Mouse (Mus musculus) left cerebral cortex, postnatal 36 days (tissue): Measurements from ENCODE around the gene Nell2. TPM values are rescaled to one million over a fixed set of nuclear protein-coding genes. Genes with fewer than 3 reads are reported as not detected.

Experiments
- DNase-seq, 2 experiments: peaks; one replicate each; pipeline ENCODE4 v3.0.0; 2021 to 2022; ENCODE audit warnings: low spot score in 2 of 2, mixed read lengths in 1 of 2
- intact Hi-C: fragments of 180-260 bp; cut with DNase I; formaldehyde crosslinking; loops from one replicate; pipeline ENCODE4 v1.15.1; 2025
- total RNA-seq, 2 experiments: library from RNA; stranded (reverse); gene quantifications; 2 replicates each; pipeline ENCODE4 v1.2.3; 2021

The Nell2 gene
- total RNA-seq, 2 experiments from 2014 or later, result 479 to 544 TPM

DNA sequence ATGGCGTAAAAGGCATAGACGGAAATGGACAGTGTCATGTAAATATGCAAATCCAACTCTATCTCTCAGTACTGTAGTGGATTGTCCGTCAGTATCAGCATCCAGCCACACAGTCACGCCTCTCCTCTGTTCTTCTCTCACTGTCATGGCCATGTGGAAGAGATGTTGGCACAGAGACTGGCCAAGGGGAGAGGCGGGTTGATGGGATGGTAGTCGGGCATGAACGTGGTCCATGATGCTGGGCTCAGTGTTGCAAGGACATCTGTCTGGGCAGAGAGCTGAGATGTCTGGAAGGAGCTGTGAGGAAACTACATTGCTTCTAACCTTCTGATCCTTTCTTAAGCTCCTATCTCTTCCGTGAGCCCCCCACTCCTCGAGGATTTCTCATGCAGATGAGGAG is 485.9 kb downstream of the Nell2 start:
- intact Hi-C loops, result no loop called here
- DNase-seq, result no peak

DNA sequence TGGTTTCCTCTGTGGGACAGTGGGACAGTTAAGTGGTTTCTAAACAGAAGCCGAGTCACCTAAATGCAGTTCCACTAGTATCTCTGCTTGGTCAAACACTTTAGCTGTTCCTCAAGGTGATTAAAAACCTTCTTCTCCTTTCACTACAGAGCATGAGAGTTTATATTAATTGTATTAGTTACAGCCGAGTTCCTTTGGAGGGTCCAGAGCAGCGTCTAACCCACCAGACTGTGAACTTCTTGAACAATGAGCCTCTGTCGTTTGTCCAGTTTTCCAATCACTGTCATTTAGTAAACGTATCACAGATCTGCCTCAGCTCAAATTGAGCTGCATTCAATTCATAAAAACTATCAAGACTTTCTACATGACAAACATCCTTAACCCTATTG is 498.9 kb downstream of the Nell2 start:
- intact Hi-C loops, result no loop called here
- no peak for DNase-seq

- no peak for DNase-seq
- intact Hi-C loops, result no loop called here
Observed at GRCm38 (mm10) chr15:95028862-95029486, 499.4 kb downstream of the Nell2 start.

Other genes starting within 250 kb of the Nell2 start
- gene Dbx2, start 127.4 kb upstream of the Nell2 start, total RNA-seq, result 10 to 100 TPM; 19.9 to 22.2 TPM